Mouse (Mus musculus) myocyte (in vitro differentiated cells): Measurements from ENCODE around the gene Myo1f. TPM values are rescaled to one million over a fixed set of nuclear protein-coding genes. Genes with fewer than 3 reads are reported as not detected.

ENCODE experiments used
- H3K27me3 ChIP-seq: one replicate; pipeline ENCODE4 v1.6.1; 2011; ENCODE audit not compliant: control insufficient read depth, insufficient read depth, insufficient read length
- H3K36me3 ChIP-seq: one replicate; pipeline ENCODE4 v1.6.1; 2011; ENCODE audit not compliant: control insufficient read depth, insufficient read depth
- H3K4me2 ChIP-seq: one replicate; pipeline ENCODE4 v1.6.1; 2011; ENCODE audit warnings: low read depth, control low read depth
- H3K4me3 ChIP-seq: one replicate; pipeline ENCODE4 v1.5.1; 2011; ENCODE audit warnings: mild to moderate bottlenecking, control low read depth, moderate library complexity
- H3K79me2 ChIP-seq: one replicate; pipeline ENCODE4 v1.6.1; 2011; ENCODE audit not compliant: control insufficient read depth, insufficient read depth
- H3ac ChIP-seq: one replicate; pipeline ENCODE4 v1.6.1; 2011; ENCODE audit not compliant: control insufficient read depth, insufficient read length
- CEBPB ChIP-seq: IDR thresholded peaks from 2 replicates; pipeline ENCODE4 v1.6.1; 2011; ENCODE audit warnings: mild to moderate bottlenecking, moderate library complexity; ENCODE audit not compliant: poor library complexity, insufficient read depth, severe bottlenecking
- E2F4 ChIP-seq: IDR thresholded peaks from one replicate; pipeline ENCODE4 v1.6.1; 2011; ENCODE audit warnings: mild to moderate bottlenecking, control low read depth, moderate library complexity; ENCODE audit not compliant: insufficient read depth
- MAX ChIP-seq: IDR thresholded peaks from one replicate; pipeline ENCODE4 v1.6.1; 2011; ENCODE audit warnings: low read depth, mild to moderate bottlenecking, control low read depth
- MYOD1 ChIP-seq, 3 experiments: IDR thresholded peaks; one replicate each; pipeline ENCODE4 v1.6.1; 2011; ENCODE audit warnings: control low read depth in 2 of 3, low read depth in 2 of 3, mild to moderate bottlenecking in 2 of 3, moderate library complexity in 1 of 3; ENCODE audit not compliant: insufficient read length in 2 of 3, control insufficient read depth in 1 of 3
- MYOG ChIP-seq, 3 experiments: IDR thresholded peaks; one replicate each; pipeline ENCODE4 v1.6.1; 2011; ENCODE audit warnings: control low read depth in 2 of 3, low read depth in 2 of 3, mild to moderate bottlenecking in 2 of 3; ENCODE audit not compliant: insufficient read length in 2 of 3, control insufficient read depth in 1 of 3, insufficient read depth in 1 of 3
- POLR2A ChIP-seq: IDR thresholded peaks from one replicate; pipeline ENCODE4 v1.6.1; 2011; ENCODE audit warnings: low read depth, mild to moderate bottlenecking, control low read depth, moderate library complexity; ENCODE audit not compliant: insufficient read length
- POLR2AphosphoS2 ChIP-seq: IDR thresholded peaks from one replicate; pipeline ENCODE4 v1.6.1; 2011; ENCODE audit warnings: low read depth, control low read depth; ENCODE audit not compliant: insufficient read length
- REST ChIP-seq: IDR thresholded peaks from one replicate; pipeline ENCODE4 v1.6.1; 2011; ENCODE audit warnings: mild to moderate bottlenecking, control low read depth, moderate library complexity; ENCODE audit not compliant: insufficient read depth, insufficient read length
- SRF ChIP-seq: IDR thresholded peaks from one replicate; pipeline ENCODE4 v1.6.1; 2011; ENCODE audit warnings: low read depth; ENCODE audit not compliant: control insufficient read depth, insufficient read length
- TCF12 ChIP-seq: IDR thresholded peaks from one replicate; pipeline ENCODE4 v1.6.1; 2011; ENCODE audit warnings: mild to moderate bottlenecking, control low read depth; ENCODE audit not compliant: poor library complexity, insufficient read depth, severe bottlenecking
- TCF3 ChIP-seq: IDR thresholded peaks from one replicate; pipeline ENCODE4 v1.6.1; 2011; ENCODE audit warnings: low read depth, control low read depth; ENCODE audit not compliant: insufficient read length
- USF1 ChIP-seq: IDR thresholded peaks from one replicate; pipeline ENCODE4 v1.6.1; 2011; ENCODE audit warnings: low read depth, mild to moderate bottlenecking, control low read depth, moderate library complexity
- polyA plus RNA-seq: library from polyadenylated mRNA; unstranded; fragments of >200 nt; fragmentation: generic; extraction: Trizol; gene quantifications from one replicate; pipeline ENCODE4 v1.2.1, GENCODE M21; 2012; ENCODE audit warnings: missing spikeins

The Myo1f gene
- polyA plus RNA-seq, 1 experiment: not detected

GRCm38 (mm10) chr17:33597271-33597670, 41.8 kb downstream of the Myo1f start:
- Histone ChIP-seq H3K4me3 (no peak overlapping the region), H3K4me2 (no peak overlapping the region), H3K27me3 (peaks cover 10% of the 10 kb centered on the region), H3K79me2 (no peaks in the 10 kb centered on the region), H3K36me3 (no peaks in the 10 kb centered on the region), H3ac (no peak overlapping the region)
- TF ChIP-seq TCF12 (no peak), MYOG (IDR thresholded peaks at IDR 0.05; ENCODE audit: control insufficient read depth in 1 of 3, insufficient read depth in 1 of 3, insufficient read length in 2 of 3, low read depth in 2 of 3) (no peak), TCF3 (no peak), REST (no peak), E2F4 (no peak), POLR2A (no peak), MYOD1 (IDR thresholded peaks at IDR 0.05; ENCODE audit: control insufficient read depth in 1 of 3, insufficient read length in 2 of 3, low read depth in 2 of 3) (no peak), SRF (no peak), CEBPB (no peak), POLR2AphosphoS2 (no peak), USF1 (no peak), MAX (no peak)

- H3K27me3 ChIP-seq: peaks cover 6% of the 10 kb centered on the region
- TF ChIP-seq TCF3 (no peak), TCF12 (no peak), E2F4 (no peak), POLR2AphosphoS2 (no peak), CEBPB (no peak), USF1 (no peak), MAX (no peak), MYOG (IDR thresholded peaks at IDR 0.05; ENCODE audit: control insufficient read depth in 1 of 3, insufficient read depth in 1 of 3, insufficient read length in 2 of 3, low read depth in 2 of 3) (no peak), MYOD1 (IDR thresholded peaks at IDR 0.05; ENCODE audit: control insufficient read depth in 1 of 3, insufficient read length in 2 of 3, low read depth in 2 of 3) (no peak), POLR2A (no peak), SRF (no peak), REST (no peak)
- H3K4me3 ChIP-seq: no peak overlapping the region
- H3K36me3 ChIP-seq: no peaks in the 10 kb centered on the region
- H3K4me2 ChIP-seq: no peak overlapping the region
- H3K79me2 ChIP-seq: no peaks in the 10 kb centered on the region
- H3ac ChIP-seq: no peak overlapping the region
Measured at GRCm38 (mm10) chr17:33598506-33598905, 43.0 kb downstream of the Myo1f start.

GRCm38 (mm10) chr17:33599836-33600475, 44.4 kb downstream of the Myo1f start:
- TF ChIP-seq REST (no peak), TCF3 (no peak), MYOD1 (IDR thresholded peaks at IDR 0.05; ENCODE audit: control insufficient read depth in 1 of 3, insufficient read length in 2 of 3, low read depth in 2 of 3) (no peak), USF1 (no peak), CEBPB (no peak), POLR2AphosphoS2 (no peak), SRF (no peak), MYOG (IDR thresholded peaks at IDR 0.05; ENCODE audit: control insufficient read depth in 1 of 3, insufficient read depth in 1 of 3, insufficient read length in 2 of 3, low read depth in 2 of 3) (no peak), TCF12 (no peak), E2F4 (no peak), POLR2A (no peak), MAX (no peak)
- no peaks in the 10 kb centered on the region for H3K36me3 ChIP-seq
- H3K4me3 ChIP-seq: no peak overlapping the region

GRCm38 (mm10) chr17:33600831-33601230, 45.3 kb downstream of the Myo1f start:
- no peak overlapping the region for H3K4me2 ChIP-seq
- H3K4me3 ChIP-seq: no peak overlapping the region
- no peak overlapping the region for H3ac ChIP-seq
- TF ChIP-seq E2F4 (no peak), POLR2AphosphoS2 (no peak), MAX (no peak), TCF3 (no peak), TCF12 (no peak), MYOD1 (IDR thresholded peaks at IDR 0.05; ENCODE audit: control insufficient read depth in 1 of 3, insufficient read length in 2 of 3, low read depth in 2 of 3) (no peak), REST (no peak), SRF (no peak), POLR2A (no peak), CEBPB (no peak)
- H3K27me3 ChIP-seq: peaks cover 6% of the 10 kb centered on the region
- H3K79me2 ChIP-seq: no peaks in the 10 kb centered on the region
- no peaks in the 10 kb centered on the region for H3K36me3 ChIP-seq

More at GRCm38 (mm10) chr17:33599836-33600475, 44.4 kb downstream of the Myo1f start:
- Histone ChIP-seq H3K4me2 (no peak overlapping the region), H3K27me3 (peaks cover 6% of the 10 kb centered on the region), H3K79me2 (no peaks in the 10 kb centered on the region), H3ac (no peak overlapping the region)

DNA sequence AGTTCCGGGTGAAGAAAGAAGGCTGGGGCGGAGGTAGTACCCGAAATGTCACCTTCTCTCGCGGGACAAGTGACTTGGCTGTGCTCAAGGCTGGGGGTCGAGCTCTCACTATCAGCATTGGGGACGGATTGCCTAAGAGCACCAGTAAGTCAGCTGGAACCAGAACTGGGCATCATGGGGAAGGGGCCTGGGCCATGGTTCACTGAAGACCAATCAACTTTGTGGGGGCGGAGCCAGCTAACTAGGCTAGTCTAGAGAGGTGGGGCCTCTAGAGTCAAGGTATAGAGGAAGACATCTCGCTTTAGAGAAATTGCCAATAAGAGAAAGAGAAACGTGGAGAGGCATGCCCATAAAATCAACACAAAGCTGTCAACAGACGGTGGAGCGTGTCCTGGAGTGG, 46.4 kb downstream of the Myo1f start:
- no peaks in the 10 kb centered on the region for H3K79me2 ChIP-seq
- no peak overlapping the region for H3K4me3 ChIP-seq
- H3ac ChIP-seq: no peak overlapping the region
- H3K36me3 ChIP-seq: no peaks in the 10 kb centered on the region
- no peak overlapping the region for H3K4me2 ChIP-seq
- peaks cover 6% of the 10 kb centered on the region for H3K27me3 ChIP-seq
- TF ChIP-seq CEBPB (no peak), TCF3 (no peak), SRF (no peak), POLR2A (no peak)
